Mouse (Mus musculus): Measurements from ENCODE around the gene Gm12117.

DNA sequence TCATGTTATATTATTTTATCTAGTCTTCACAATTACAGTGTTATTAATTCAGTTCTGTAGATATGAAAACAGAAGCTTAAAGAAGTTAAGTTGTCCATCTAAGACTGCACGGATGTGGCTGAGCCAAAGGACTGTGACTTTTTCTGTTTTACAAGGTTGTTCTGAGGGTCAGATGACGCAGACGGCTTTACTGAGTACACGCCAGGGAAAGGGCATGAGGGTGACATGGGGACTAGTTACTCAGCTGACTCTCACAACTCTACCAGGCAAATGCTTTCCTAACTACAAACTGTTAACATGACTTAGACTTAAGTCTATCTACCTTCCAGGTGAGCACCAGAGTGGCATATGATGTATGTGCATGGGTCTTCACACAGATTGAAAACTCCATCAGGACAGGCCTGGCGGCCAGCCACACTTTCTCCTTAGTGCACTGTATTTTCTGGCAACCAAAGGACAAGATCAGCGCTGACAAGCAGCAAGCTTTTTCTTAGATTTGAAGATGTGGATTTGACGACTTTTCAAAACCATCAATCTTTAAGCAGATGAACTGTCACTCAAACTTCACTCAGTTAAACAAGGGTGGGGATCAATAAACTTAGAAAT, 42.6 kb upstream of the Gm12117 start:
- TF ChIP-seq POLR2A (IDR thresholded peaks at IDR 0.05; ENCODE audit: insufficient read depth, low read depth, low read length) (no peak), CTCF (IDR thresholded peaks at IDR 0.05; ENCODE audit: insufficient read depth, low read depth, low read length) (no peak)

All from olfactory bulb, adult 2 months (tissue).